Mouse (Mus musculus) bone marrow, adult 2 months (tissue): ENCODE data around the gene Rcsd1. TPM values are rescaled to one million over a fixed set of nuclear protein-coding genes. Genes with fewer than 3 reads are reported as not detected.
"Not testable (repeated sequence)": the region's sequence is repeated elsewhere in the genome, so short reads cannot be mapped to it uniquely, and the experiment has no call there.

Experiments used
- H3K27ac ChIP-seq: fragments of 200-500 bp; 2 replicates; pipeline ENCODE4 v1.5.1; 2012; ENCODE audit warnings: low read depth, mild to moderate bottlenecking, control low read depth, inconsistent platforms, low read length; ENCODE audit not compliant: control insufficient read depth, poor library complexity, insufficient read depth
- H3K4me1 ChIP-seq: fragments of 200-500 bp; 2 replicates; pipeline ENCODE4 v1.6.1; 2011; ENCODE audit warnings: low read length; ENCODE audit not compliant: control insufficient read depth, insufficient read depth
- H3K4me3 ChIP-seq: fragments of 200-500 bp; replicated peaks from 2 replicates; pipeline ENCODE3; 2011; ENCODE audit warnings: mild to moderate bottlenecking, low read depth, low read length, control low read depth; ENCODE audit not compliant: control insufficient read depth
- CTCF ChIP-seq: fragments of 200-500 bp; IDR thresholded peaks from 2 replicates; pipeline ENCODE4 v1.5.1; 2011; ENCODE audit warnings: low read length, control low read depth; ENCODE audit not compliant: control insufficient read depth, insufficient read depth
- POLR2A ChIP-seq: fragments of 200-500 bp; IDR thresholded peaks from 2 replicates; pipeline ENCODE4 v1.6.1; 2011; ENCODE audit warnings: low read depth, mild to moderate bottlenecking, control low read depth, low read length, borderline replicate concordance; ENCODE audit not compliant: control insufficient read depth
- WGBS: fragments of 180-500 bp; shearing (Covaris S2); methylation state at CpG from one replicate; pipeline ENCODE4 v1.1.7; 2018; 5-methylcytosine and 5-hydroxymethylcytosine counted together
- polyA plus RNA-seq: library from polyadenylated mRNA; stranded (reverse); fragments of >200 nt; gene quantifications from 2 replicates; pipeline ENCODE4 v1.2.4, GENCODE M21; 2011; ENCODE audit warnings: low replicate concordance; ENCODE audit not compliant: missing spikeins, insufficient read depth, insufficient read length

Rcsd1 gene
- polyA plus RNA-seq, 1 experiment, result 119 TPM

DNA sequence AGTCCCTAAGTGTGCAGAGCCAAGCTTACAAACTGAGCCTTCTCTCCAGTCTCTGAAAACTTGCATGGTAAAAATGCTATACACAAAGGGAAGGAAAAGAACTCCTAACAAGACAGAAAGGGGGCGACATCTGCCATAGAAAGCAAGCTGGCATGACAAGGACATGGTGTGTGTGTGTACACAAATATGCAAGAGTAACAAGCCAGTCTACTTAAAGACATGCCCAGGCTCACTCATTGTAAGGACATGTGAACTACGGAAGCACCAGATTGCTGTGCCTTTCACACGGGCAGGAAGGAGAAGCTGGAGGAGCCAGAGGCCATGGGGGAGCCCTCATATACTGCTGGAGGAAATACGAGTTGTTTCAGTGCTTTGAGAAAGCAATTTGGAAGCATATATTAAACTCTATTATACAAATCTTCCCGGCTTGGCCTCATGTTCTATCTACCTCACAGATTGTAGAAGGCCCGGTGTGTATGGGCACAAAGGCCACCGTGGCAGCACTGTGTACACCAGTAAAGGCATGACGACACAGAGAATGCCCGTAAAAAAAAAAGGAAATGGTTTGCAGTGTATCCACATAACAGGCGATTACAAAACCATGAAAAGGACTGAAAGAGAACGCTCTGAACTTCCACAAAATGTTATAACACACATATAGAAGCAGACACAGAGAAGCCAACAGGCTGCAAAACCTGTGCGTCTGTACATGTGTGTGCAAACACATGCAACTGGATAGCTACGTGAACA lies 28.3 kb downstream of the Rcsd1 start:
- no peak overlapping the region for H3K4me3 ChIP-seq
- H3K4me1 ChIP-seq, result peaks cover 15% of the 10 kb centered on the region
- peak overlapping the region; percentile 73 for H3K27ac ChIP-seq
- 9% methylated on average over 13 of the region's 13 CpGs for WGBS
- TF ChIP-seq POLR2A (no peak), CTCF (no peak)

DNA sequence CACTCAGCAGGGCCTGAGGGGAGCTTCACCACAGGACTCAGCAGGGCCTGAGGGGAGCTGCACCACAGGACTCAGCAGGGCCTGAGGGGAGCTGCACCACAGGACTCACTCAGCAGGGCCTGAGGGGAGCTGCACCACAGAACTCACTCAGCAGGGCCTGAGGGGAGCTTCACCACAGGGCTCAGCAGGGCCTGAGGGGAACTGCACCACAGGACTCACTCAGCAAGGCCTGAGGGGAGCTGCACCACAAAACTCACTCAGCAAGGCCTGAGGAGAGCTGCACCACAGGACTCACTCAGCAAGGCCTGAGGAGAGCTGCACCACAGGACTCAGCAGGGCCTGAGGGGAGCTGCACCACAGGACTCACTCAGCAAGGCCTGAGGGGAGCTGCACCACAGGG lies 29.5 kb downstream of the Rcsd1 start:
- Histone ChIP-seq H3K27ac (peak overlapping the region; percentile 51), H3K4me1 (peaks cover 16% of the 10 kb centered on the region)
- not testable (repeated sequence) for H3K4me3 ChIP-seq

DNA sequence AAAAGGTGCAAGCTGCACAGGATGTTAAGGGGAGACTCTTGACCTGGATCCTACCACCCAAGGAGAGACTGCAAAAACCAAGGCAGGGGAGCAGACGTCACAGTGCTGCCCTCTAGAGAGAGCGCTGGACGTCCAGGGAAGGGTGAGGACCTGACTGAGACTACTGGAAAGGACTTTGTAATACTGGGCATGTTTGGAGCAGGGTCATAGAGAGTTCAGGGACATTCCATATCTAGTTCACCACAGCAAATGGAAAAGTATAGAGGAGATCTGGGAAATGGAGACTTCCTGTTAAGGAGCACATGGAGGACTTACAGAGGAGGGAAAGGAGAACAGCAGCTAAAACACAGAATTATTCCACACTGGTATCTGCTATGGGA lies 29.9 kb downstream of the Rcsd1 start:
- Histone ChIP-seq H3K4me1 (peaks cover 16% of the 10 kb centered on the region), H3K27ac (peak overlapping the region; percentile 51), H3K4me3 (no peak overlapping the region)
- no peak for TF ChIP-seq CTCF
- no peak for TF ChIP-seq POLR2A
- WGBS, result 61% methylated on average over 3 of the region's 3 CpGs

DNA sequence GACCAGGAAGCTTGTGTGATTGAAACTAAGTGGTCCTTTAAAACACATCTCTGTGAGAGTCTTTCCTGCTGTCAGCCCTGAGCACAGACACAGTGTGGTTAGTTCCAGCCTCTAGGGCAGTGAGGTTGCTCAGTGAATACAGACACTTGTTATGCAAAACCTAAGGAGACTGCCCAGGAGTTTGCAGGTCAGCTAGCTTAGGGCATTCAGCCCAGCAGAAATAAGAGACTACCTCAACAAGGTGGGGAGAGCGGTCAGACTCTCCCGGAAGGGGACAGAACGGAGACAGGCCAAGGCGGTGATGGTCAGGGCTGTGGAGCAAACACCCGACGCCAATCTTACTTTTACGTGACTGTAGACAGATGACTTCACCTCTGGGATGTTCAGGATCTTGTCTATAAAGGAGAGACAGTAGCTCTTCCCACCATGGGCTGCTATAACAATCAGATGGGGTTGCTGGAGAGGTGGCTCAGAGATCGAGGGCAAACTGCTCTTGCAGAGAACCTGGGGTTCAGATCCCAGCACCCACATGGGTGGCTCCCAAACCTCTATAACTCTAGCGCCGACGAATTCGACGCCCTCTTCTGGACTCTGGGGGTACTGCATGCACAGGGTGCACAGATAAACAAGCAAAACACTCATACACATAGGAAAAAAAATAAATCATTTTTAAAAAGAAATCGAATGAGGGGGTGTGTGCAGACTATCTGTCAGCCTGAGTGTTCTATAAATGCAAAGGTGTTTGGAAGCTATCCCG lies 30.5 kb downstream of the Rcsd1 start:
- TF ChIP-seq POLR2A (no peak), CTCF (peak; percentile 31; the same call in 1 of the 2 replicates)
- H3K27ac ChIP-seq, result no peak overlapping the region
- peaks cover 19% of the 10 kb centered on the region for H3K4me1 ChIP-seq

DNA sequence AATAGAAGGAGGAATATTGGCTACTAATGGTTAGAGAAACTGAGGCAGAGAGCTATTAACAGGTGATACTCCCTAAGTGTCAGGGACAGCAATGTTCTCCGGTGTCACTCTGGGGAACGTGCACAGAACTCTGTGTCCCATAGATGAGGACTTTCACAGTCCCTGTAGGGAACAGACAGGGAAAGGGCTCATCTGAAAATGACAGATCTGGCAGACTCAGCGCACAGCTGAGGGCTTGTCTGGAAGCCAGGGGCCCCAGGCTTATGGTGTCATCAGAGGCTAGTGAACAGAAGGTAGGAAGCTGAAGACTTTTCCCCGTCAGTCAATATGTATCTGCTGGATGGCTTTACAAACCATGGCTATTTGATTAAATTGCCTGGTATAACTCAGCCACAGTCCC lies 32.0 kb downstream of the Rcsd1 start:
- Histone ChIP-seq H3K4me3 (no peak overlapping the region), H3K27ac (no peak overlapping the region), H3K4me1 (peaks cover 14% of the 10 kb centered on the region)
- TF ChIP-seq POLR2A, result no peak
- TF ChIP-seq CTCF, result no peak
- WGBS, result 84% methylated on average over 4 of the region's 4 CpGs

More for the DNA sequence above, 30.5 kb downstream of the Rcsd1 start:
- WGBS, result 80% methylated on average over 15 of the region's 15 CpGs
- H3K4me3 ChIP-seq, result no peak overlapping the region

DNA sequence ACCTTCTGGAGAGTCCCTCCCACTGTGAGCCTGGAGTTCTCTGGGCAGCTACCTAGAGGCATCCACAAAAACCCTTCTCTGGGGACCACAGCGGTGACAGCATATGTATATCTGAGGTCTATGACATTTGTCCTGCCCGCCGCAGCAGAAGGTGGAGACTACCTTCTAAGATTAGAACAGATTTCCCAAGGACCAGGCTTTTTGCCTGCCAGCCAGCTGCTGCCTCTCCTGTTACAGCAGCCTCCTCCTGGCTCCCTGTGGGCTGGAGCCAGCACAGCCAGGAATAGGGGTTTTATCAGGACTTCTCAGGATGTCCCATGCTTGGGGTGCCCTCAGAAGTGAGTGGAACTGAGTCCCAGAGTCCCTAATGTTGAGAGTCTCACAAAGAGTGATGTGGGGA lies 32.6 kb downstream of the Rcsd1 start:
- no peak overlapping the region for H3K27ac ChIP-seq
- WGBS, result 84% methylated on average over 3 of the region's 3 CpGs
- peaks cover 12% of the 10 kb centered on the region for H3K4me1 ChIP-seq
- TF ChIP-seq POLR2A (no peak), CTCF (no peak)
- H3K4me3 ChIP-seq, result no peak overlapping the region

DNA sequence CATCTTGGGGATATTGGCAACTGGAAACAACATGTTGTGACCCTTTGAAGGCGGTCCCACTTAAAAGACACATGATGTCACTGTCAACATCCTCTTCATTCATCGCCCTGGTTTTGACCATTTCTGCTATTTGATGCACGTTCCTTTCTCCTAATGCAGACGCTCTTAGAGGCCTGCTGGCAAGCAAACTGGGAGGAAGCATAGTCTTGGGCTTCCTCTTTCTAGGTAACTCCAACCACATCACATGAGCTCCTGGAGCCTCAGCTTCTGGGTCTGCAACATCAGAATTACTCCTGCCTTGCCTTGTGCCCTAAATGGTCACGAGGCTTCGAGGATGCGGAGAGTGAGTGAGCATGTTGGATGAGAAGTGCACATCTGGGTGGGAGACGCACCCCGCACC lies 34.4 kb downstream of the Rcsd1 start:
- peak overlapping the region; percentile 16 for H3K27ac ChIP-seq
- TF ChIP-seq CTCF (no peak), POLR2A (no peak)
- WGBS, result 22% methylated on average over 9 of the region's 9 CpGs
- H3K4me3 ChIP-seq, result no peak overlapping the region
- peaks cover 6% of the 10 kb centered on the region for H3K4me1 ChIP-seq

DNA sequence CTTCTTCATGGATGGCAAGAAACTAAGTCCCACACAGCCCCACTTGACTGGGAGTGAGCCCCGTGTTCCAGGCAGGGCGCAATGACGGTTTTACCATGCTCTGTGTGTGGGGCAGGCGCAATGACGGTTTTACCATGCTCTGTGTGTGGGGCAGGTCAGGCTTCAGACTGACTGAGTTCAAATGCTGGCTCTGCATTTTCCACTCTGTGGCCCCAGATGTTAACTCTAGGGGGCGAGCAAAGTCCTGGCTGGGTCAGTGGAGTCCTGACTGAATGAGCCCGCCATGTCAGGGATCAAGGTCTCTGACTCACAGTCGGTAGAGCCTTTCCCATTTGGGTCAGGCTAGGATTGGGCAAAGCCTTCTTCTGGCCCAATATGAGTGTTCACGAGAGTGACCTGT lies 37.2 kb downstream of the Rcsd1 start:
- H3K4me3 ChIP-seq, result no peak overlapping the region
- no peak overlapping the region for H3K27ac ChIP-seq
- no peak for TF ChIP-seq POLR2A
- TF ChIP-seq CTCF, result peak; percentile 37; the same call in 1 of the 2 replicates
- WGBS, result 63% methylated on average over 9 of the region's 9 CpGs
- peaks cover 4% of the 10 kb centered on the region; the same call in 1 of the 2 replicates for H3K4me1 ChIP-seq
